20 mouse cellular contexts compared by ENCODE assay signal in genomic region chr13:7175561-7176160, GRCm38 (mm10).
DNase-seq lines count a peak whose midpoint lies in the region; ATAC-seq and TF ChIP-seq lines count a peak whose summit lies in the region.
"Had no signal": no experiment of that assay in that cellular context is flagged by ENCODE, and none has a peak within 500 bp of the region (broad histone marks: within the 10 kb centered on the region; RNA-seq: fewer than 3 reads in every experiment).

No protein-coding gene starts in this region.

- in situ Hi-C loops in ES-E14 (cut with MboI; ENCODE audit: low sequenced_read_pairs in 2 of 2, unreplicated experiment in 2 of 2), result no loop called here

- peaks cover 3% of the 10 kb centered on the region for H3K9me3 ChIP-seq in kidney, embryonic 14.5 days (ENCODE audit: control insufficient read depth, low read length)
- H3K9me3 ChIP-seq in ES-E14 (ENCODE audit: control insufficient read depth, insufficient read depth, low read depth, low read length), result no peaks in the 10 kb centered on the region

- ATAC-seq in kidney, embryonic 14.5 days (ENCODE audit: low FRiP score, low TSS enrichment), result no peak
- ATAC-seq: CD4-positive, CD25-positive, alpha-beta regulatory T cell, adult 4 months; forebrain, embryonic 16.5 days; hindbrain, postnatal 0 days had no signal

- no peaks in the 10 kb centered on the region for H3K36me3 ChIP-seq in kidney, embryonic 14.5 days (ENCODE audit: control insufficient read depth, insufficient read depth, low read length)
- H3K36me3 ChIP-seq in ES-E14 (ENCODE audit: control insufficient read depth, insufficient read depth, low read length, poor library complexity, severe bottlenecking), result no peaks in the 10 kb centered on the region; the same call in 1 of the 2 replicates
- H3K36me3 ChIP-seq: embryonic facial prominence, embryonic 12.5 days; heart, embryonic 13.5 days; hindbrain, embryonic 12.5 days had no signal

- H3K27me3 ChIP-seq in kidney, embryonic 14.5 days (ENCODE audit: control insufficient read depth, insufficient read depth, low read length), result no peaks in the 10 kb centered on the region
- H3K27me3 ChIP-seq: embryonic facial prominence, embryonic 12.5 days; heart, embryonic 13.5 days; hindbrain, embryonic 12.5 days had no signal

- H3K9ac ChIP-seq in kidney, embryonic 14.5 days (ENCODE audit: low read depth, low read length), result no peak overlapping the region
- H3K9ac ChIP-seq in ES-E14 (ENCODE audit: insufficient read depth, low read depth, low read length, poor library complexity, severe bottlenecking), result no peak overlapping the region
- H3K9ac ChIP-seq: embryonic facial prominence, embryonic 12.5 days; heart, embryonic 13.5 days; hindbrain, embryonic 12.5 days had no signal

- no peak overlapping the region for H3K4me3 ChIP-seq in kidney, embryonic 14.5 days (ENCODE audit: low read length)
- no peak overlapping the region for H3K4me3 ChIP-seq in ES-E14 (ENCODE audit: insufficient read depth in 1 of 2, low read depth in 1 of 2, low read length in 2 of 2, poor library complexity in 1 of 2, severe bottlenecking in 1 of 2)
- H3K4me3 ChIP-seq: embryonic facial prominence, embryonic 12.5 days; heart, embryonic 13.5 days; hindbrain, embryonic 12.5 days had no signal

- H3K4me2 ChIP-seq in kidney, embryonic 14.5 days (replicated peaks; ENCODE audit: low read depth, low read length), result no peak overlapping the region
- H3K4me2 ChIP-seq: embryonic facial prominence, embryonic 12.5 days; heart, embryonic 13.5 days; hindbrain, embryonic 12.5 days had no signal

- 64% methylated on average over 9 of the region's 9 CpGs for WGBS in kidney, embryonic 14.5 days

- no peaks in the 10 kb centered on the region for H3K4me1 ChIP-seq in kidney, embryonic 14.5 days (ENCODE audit: control insufficient read depth, insufficient read depth, low read length)
- no peaks in the 10 kb centered on the region for H3K4me1 ChIP-seq in ES-E14 (ENCODE audit: control insufficient read depth in 2 of 2, insufficient read depth in 2 of 2, low read length in 2 of 2, poor library complexity in 1 of 2)
- H3K4me1 ChIP-seq: embryonic facial prominence, embryonic 12.5 days; heart, embryonic 13.5 days; hindbrain, embryonic 12.5 days had no signal

- H3K27ac ChIP-seq in kidney, embryonic 14.5 days (ENCODE audit: low read depth, low read length), result no peak overlapping the region
- H3K27ac ChIP-seq in ES-E14 (ENCODE audit: insufficient read depth, low read depth, low read length, poor library complexity, severe bottlenecking), result peak overlapping the region; percentile 68; the same call in 1 of the 2 replicates
- H3K27ac ChIP-seq: embryonic facial prominence, embryonic 12.5 days; heart, embryonic 13.5 days; hindbrain, embryonic 12.5 days; hindbrain, postnatal 0 days had no signal

- DNase-seq in heart, adult 11 months, result peak; percentile 70
- DNase-seq in heart, adult 18-20 months, result no peak
- DNase-seq in kidney, adult 8-10 months, result peak; percentile 9 to 11
- no peak for DNase-seq in ES-E14 (ENCODE audit: low read depth, low spot score)
- DNase-seq in kidney, postnatal 36 days, result peak; percentile 11 to 27
- no peak for DNase-seq in layer of hippocampus, postnatal 10 days (ENCODE audit: low spot score in 2 of 2)
- DNase-seq: adrenal gland, postnatal 10 days; B cell, adult 2 months; cerebellum, adult 11-12 months; cerebellum, adult 9-10 months; cerebellum, postnatal 25 days; gastrocnemius, postnatal 14 days; heart, postnatal 36 days had no signal

TF ChIP-seq in ES-E14, 5 proteins besides CTCF, POLR2A, EP300 and RAD21:
- TF ChIP-seq CHD2 (IDR thresholded peaks at IDR 0.05; ENCODE audit: low read depth, low read length) (no peak), ZNF384 (IDR thresholded peaks at IDR 0.05; ENCODE audit: low read depth, low read length) (no peak), ZC3H11A (IDR thresholded peaks at IDR 0.05; ENCODE audit: borderline replicate concordance, low read depth, low read length) (no peak), HCFC1 (IDR thresholded peaks at IDR 0.05; ENCODE audit: borderline replicate concordance, insufficient read depth, low read length) (no peak), MAFK (IDR thresholded peaks at IDR 0.05; ENCODE audit: insufficient read depth, low read depth, low read length) (no peak)

Comparison
In these comparisons a context has a peak if more than half of its experiments do, and no peak if none do; other contexts are left out.
1. DNase-seq: peak in heart, adult 11 months (single experiment), kidney, adult 8-10 months (2 of 2) and kidney, postnatal 36 days (2 of 2); none in heart, adult 18-20 months (0 of 2), ES-E14 (single experiment) and layer of hippocampus, postnatal 10 days (0 of 2).